Mouse (Mus musculus) limb, embryonic 15.5 days (tissue): Measurements from ENCODE around the gene Sec16a. TPM values are rescaled to one million over a fixed set of nuclear protein-coding genes. Genes with fewer than 3 reads are reported as not detected.

ENCODE experiments used
- ATAC-seq: fragments of 200-750 bp; cut with Nextera tagmentation; 2 replicates; pipeline ENCODE4 v1.8.0; 2017; ENCODE audit warnings: low read depth, moderate TSS enrichment; ENCODE audit not compliant: insufficient number of reproducible peaks, low FRiP score, low TSS enrichment
- H3K27ac ChIP-seq: fragments of 300-500 bp; sonication (generic); 2 replicates; pipeline ENCODE4 v1.5.1; 2015; ENCODE audit warnings: moderate library complexity, mild to moderate bottlenecking, inconsistent platforms
- H3K27me3 ChIP-seq: fragments of 300-500 bp; sonication (generic); 2 replicates; pipeline ENCODE4 v1.6.1; 2015; ENCODE audit warnings: inconsistent platforms
- H3K36me3 ChIP-seq: fragments of 300-500 bp; sonication (generic); 2 replicates; pipeline ENCODE4 v1.6.1; 2015; ENCODE audit warnings: inconsistent platforms
- H3K4me1 ChIP-seq: fragments of 300-500 bp; sonication (generic); 2 replicates; pipeline ENCODE4 v1.6.1; 2015; ENCODE audit warnings: inconsistent platforms
- H3K4me2 ChIP-seq: fragments of 300-500 bp; sonication (generic); 2 replicates; pipeline ENCODE4 v1.6.1; 2015; ENCODE audit warnings: mild to moderate bottlenecking, inconsistent platforms
- H3K4me3 ChIP-seq: fragments of 300-500 bp; sonication (generic); 2 replicates; pipeline ENCODE4 v1.5.1; 2015; ENCODE audit warnings: mild to moderate bottlenecking, inconsistent platforms
- H3K9ac ChIP-seq: fragments of 300-500 bp; sonication (generic); 2 replicates; pipeline ENCODE4 v1.6.1; 2015; ENCODE audit warnings: inconsistent platforms
- H3K9me3 ChIP-seq: fragments of 300-500 bp; sonication (generic); 2 replicates; pipeline ENCODE4 v1.6.1; 2016; ENCODE audit warnings: inconsistent platforms
- WGBS: fragments of 180-500 bp; shearing (Covaris S2); methylation state at CpG from one replicate; pipeline ENCODE4 v1.1.7; 2015; 5-methylcytosine and 5-hydroxymethylcytosine counted together
- polyA plus RNA-seq: library from polyadenylated mRNA; unstranded; fragments of >200 nt; fragmentation: Nextera tagmentation; extraction: Ambion mirVana; gene quantifications from 2 replicates; pipeline ENCODE4 v1.2.1, GENCODE M21; 2015

Sec16a gene
- polyA plus RNA-seq, 1 experiment from 2014 or later: 30.5 TPM

- Histone ChIP-seq H3K4me1 (no peaks in the 10 kb centered on the region), H3K27ac (no peak overlapping the region), H3K27me3 (no peaks in the 10 kb centered on the region), H3K9ac (no peak overlapping the region), H3K36me3 (peaks cover 98% of the 10 kb centered on the region), H3K4me2 (no peak overlapping the region), H3K4me3 (no peak overlapping the region), H3K9me3 (no peaks in the 10 kb centered on the region)
- 89% methylated on average over 2 of the region's 2 CpGs for whole genome bisulfite sequencing
- no peak for ATAC-seq
Measured at GRCm38 (mm10) chr2:26424541-26424940, 20.5 kb downstream of the Sec16a start.

DNA sequence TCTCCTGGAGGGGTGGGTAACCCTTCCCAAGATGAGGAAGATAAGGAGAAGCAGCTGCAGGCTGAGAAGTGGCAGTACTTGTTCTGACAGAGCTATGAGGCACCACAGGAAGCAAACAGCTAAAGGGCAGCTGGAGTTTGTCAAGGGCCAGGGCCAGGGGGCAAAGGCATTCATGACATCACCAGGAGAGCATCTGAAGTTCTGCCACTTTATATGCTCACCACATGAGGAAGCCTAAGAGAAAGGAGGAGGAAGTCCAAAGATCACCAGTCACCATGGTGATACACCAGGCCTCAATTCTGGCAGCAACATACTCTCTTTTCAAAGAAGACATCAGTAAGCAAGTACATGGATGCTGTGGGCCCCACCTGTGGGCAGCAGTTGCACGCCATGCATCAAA is 21.9 kb downstream of the Sec16a start:
- Histone ChIP-seq H3K4me2 (no peak overlapping the region), H3K9ac (no peak overlapping the region), H3K4me3 (no peak overlapping the region), H3K4me1 (no peaks in the 10 kb centered on the region), H3K27me3 (no peaks in the 10 kb centered on the region), H3K36me3 (peaks cover 97% of the 10 kb centered on the region), H3K9me3 (no peaks in the 10 kb centered on the region), H3K27ac (no peak overlapping the region)
- WGBS: 100% methylated on average over 1 of the region's 1 CpGs
- ATAC-seq: no peak

DNA sequence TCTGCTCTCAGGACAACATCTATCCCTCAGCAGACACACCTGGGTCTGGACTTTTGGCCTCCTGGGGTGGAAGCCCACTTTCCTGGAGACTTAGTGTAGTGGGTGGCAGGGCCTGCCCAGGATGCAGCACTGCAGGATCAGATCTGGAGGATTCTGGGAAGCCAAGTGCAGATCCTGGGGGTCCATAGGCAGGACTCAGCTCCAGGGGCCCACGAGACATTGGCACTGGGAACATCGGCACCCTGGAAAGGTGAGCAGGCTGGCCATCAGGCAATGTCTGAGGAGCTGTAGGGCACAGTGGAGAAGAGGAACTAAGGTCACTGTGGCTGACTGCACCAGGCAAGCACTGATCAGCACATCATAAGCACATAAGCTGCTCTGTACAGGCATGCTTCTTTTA is 23.0 kb downstream of the Sec16a start:
- Histone ChIP-seq H3K27me3 (no peaks in the 10 kb centered on the region), H3K27ac (no peak overlapping the region), H3K36me3 (peaks cover 96% of the 10 kb centered on the region), H3K9me3 (no peaks in the 10 kb centered on the region), H3K4me2 (no peak overlapping the region), H3K4me3 (no peak overlapping the region), H3K9ac (no peak overlapping the region), H3K4me1 (no peaks in the 10 kb centered on the region)
- ATAC-seq: no peak
- 91% methylated on average over 2 of the region's 2 CpGs for WGBS

- Histone ChIP-seq H3K36me3 (peaks cover 97% of the 10 kb centered on the region), H3K27me3 (no peaks in the 10 kb centered on the region), H3K4me1 (no peaks in the 10 kb centered on the region), H3K4me2 (no peak overlapping the region), H3K9ac (no peak overlapping the region), H3K4me3 (no peak overlapping the region), H3K27ac (no peak overlapping the region), H3K9me3 (no peaks in the 10 kb centered on the region)
- no peak for ATAC-seq
- 92% methylated on average over 1 of the region's 1 CpGs for WGBS
Measured at GRCm38 (mm10) chr2:26418120-26418519, 26.9 kb downstream of the Sec16a start.

- Histone ChIP-seq H3K9ac (no peak overlapping the region), H3K9me3 (no peaks in the 10 kb centered on the region), H3K27me3 (no peaks in the 10 kb centered on the region), H3K27ac (no peak overlapping the region), H3K4me2 (no peak overlapping the region), H3K36me3 (peaks cover 97% of the 10 kb centered on the region), H3K4me3 (no peak overlapping the region), H3K4me1 (no peaks in the 10 kb centered on the region)
- no peak for ATAC-seq
Measured at GRCm38 (mm10) chr2:26417066-26417465, 27.9 kb downstream of the Sec16a start.

DNA sequence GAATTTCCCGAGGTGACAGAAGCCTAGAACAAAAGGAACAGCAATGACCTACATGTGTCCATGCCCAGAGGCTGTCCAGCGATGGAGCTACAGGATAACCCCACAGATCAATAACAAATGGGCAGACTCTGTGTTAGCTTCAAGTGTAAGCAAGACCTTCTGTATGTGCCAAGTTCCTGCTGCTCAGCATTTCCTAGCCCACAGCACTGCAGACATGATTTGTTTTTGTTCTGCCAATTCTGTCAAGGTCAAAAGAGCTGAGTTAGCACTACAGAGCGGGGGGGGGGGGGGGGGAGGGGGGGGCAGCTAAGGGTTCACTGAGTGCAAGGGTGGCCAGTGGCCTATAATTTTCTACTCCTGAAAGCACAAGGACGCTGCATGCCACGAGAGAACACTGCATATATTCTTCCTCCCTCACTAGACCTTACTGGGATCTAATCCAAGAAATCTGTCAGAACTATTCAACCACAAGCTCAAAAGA is 34.0 kb downstream of the Sec16a start:
- H3K27ac ChIP-seq: no peak overlapping the region; the same call in none of the 2 replicates
- H3K4me3 ChIP-seq: no peak overlapping the region
- WGBS: 67% methylated on average over 5 of the region's 5 CpGs

GRCm38 (mm10) chr2:26410091-26410490 is 34.9 kb downstream of the Sec16a start:
- peaks cover 34% of the 10 kb centered on the region for H3K4me1 ChIP-seq
- H3K27me3 ChIP-seq: no peaks in the 10 kb centered on the region
- H3K4me2 ChIP-seq: no peak overlapping the region
- no peaks in the 10 kb centered on the region for H3K9me3 ChIP-seq
- no peak overlapping the region for H3K9ac ChIP-seq
- WGBS: 71% methylated on average over 5 of the region's 5 CpGs
- no peak overlapping the region for H3K27ac ChIP-seq
- no peak overlapping the region for H3K4me3 ChIP-seq
- H3K36me3 ChIP-seq: peaks cover 53% of the 10 kb centered on the region
- ATAC-seq: no peak

More for the DNA sequence above, 34.0 kb downstream of the Sec16a start:
- H3K27me3 ChIP-seq: no peaks in the 10 kb centered on the region
- H3K9ac ChIP-seq: no peak overlapping the region
- H3K4me1 ChIP-seq: peaks cover 30% of the 10 kb centered on the region
- H3K9me3 ChIP-seq: no peaks in the 10 kb centered on the region
- ATAC-seq: no peak
- H3K4me2 ChIP-seq: no peak overlapping the region
- peaks cover 62% of the 10 kb centered on the region for H3K36me3 ChIP-seq

DNA sequence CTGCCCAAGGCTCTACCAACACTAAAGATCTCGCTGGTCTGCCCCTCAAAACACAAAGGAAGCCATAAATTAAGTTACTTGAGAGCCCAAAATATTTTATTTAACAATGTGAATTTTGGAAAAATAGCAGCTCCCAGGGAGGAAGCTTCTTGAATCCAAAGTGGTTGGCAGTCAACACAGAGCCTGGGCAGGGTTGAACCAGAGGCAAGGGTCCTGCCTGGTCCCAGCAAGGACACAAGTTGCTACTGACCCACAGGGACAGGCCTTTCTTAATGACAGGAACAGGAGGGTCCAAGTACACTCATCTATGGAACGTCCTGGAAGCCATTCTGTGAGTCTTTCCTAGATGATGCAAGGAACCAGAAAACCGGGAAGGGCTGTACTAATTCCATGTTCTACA is 35.7 kb downstream of the Sec16a start:
- Histone ChIP-seq H3K4me2 (peak overlapping the region; percentile 90), H3K27ac (no peak overlapping the region), H3K9ac (no peak overlapping the region), H3K4me1 (peaks cover 34% of the 10 kb centered on the region), H3K9me3 (no peaks in the 10 kb centered on the region), H3K27me3 (no peaks in the 10 kb centered on the region), H3K36me3 (peaks cover 46% of the 10 kb centered on the region), H3K4me3 (peak overlapping the region; percentile 94)
- ATAC-seq: no peak
- 56% methylated on average over 3 of the region's 3 CpGs for WGBS

- H3K27me3 ChIP-seq: no peaks in the 10 kb centered on the region
- no peaks in the 10 kb centered on the region for H3K9me3 ChIP-seq
- peak within 1 kb of the TSS; percentile 94 for H3K4me3 ChIP-seq
- WGBS: under 1% methylated on average over 57 of the region's 57 CpGs
- H3K27ac ChIP-seq: peak within 1 kb of the TSS; percentile 82
- peaks cover 39% of the 10 kb centered on the region for H3K36me3 ChIP-seq
- H3K9ac ChIP-seq: peak within 1 kb of the TSS; percentile 91
- H3K4me1 ChIP-seq: peaks cover 34% of the 10 kb centered on the region
- ATAC-seq: peak; percentile 91
- peak within 1 kb of the TSS; percentile 90 for H3K4me2 ChIP-seq
Measured at GRCm38 (mm10) chr2:26408515-26409356, 36.3 kb downstream of the Sec16a start, which contains the start of gene Inpp5e. Gene Inpp5e (minus strand): TSS chr2:26409203.

GRCm38 (mm10) chr2:26403306-26403705 is 41.7 kb downstream of the Sec16a start:
- no peak for ATAC-seq
- no peak overlapping the region for H3K27ac ChIP-seq
- WGBS: 64% methylated on average over 8 of the region's 8 CpGs
- H3K9me3 ChIP-seq: no peaks in the 10 kb centered on the region
- no peaks in the 10 kb centered on the region for H3K27me3 ChIP-seq
- H3K36me3 ChIP-seq: peaks cover 48% of the 10 kb centered on the region
- H3K9ac ChIP-seq: no peak overlapping the region
- no peak overlapping the region for H3K4me2 ChIP-seq
- peaks cover 28% of the 10 kb centered on the region for H3K4me1 ChIP-seq
- no peak overlapping the region for H3K4me3 ChIP-seq

GRCm38 (mm10) chr2:26402265-26402664 is 42.8 kb downstream of the Sec16a start:
- 84% methylated on average over 1 of the region's 1 CpGs for WGBS
- Histone ChIP-seq H3K36me3 (peaks cover 57% of the 10 kb centered on the region), H3K9ac (no peak overlapping the region)

GRCm38 (mm10) chr2:26401023-26401422 is 44.0 kb downstream of the Sec16a start:
- Histone ChIP-seq H3K27me3 (no peaks in the 10 kb centered on the region), H3K4me1 (peaks cover 5% of the 10 kb centered on the region), H3K27ac (no peak overlapping the region), H3K4me3 (no peak overlapping the region), H3K9ac (no peak overlapping the region), H3K4me2 (no peak overlapping the region), H3K36me3 (peaks cover 70% of the 10 kb centered on the region), H3K9me3 (no peaks in the 10 kb centered on the region)
- ATAC-seq: no peak
- 85% methylated on average over 4 of the region's 4 CpGs for WGBS

More at GRCm38 (mm10) chr2:26402265-26402664, 42.8 kb downstream of the Sec16a start:
- ATAC-seq: no peak
- Histone ChIP-seq H3K27me3 (no peaks in the 10 kb centered on the region), H3K4me3 (no peak overlapping the region), H3K9me3 (no peaks in the 10 kb centered on the region), H3K4me2 (no peak overlapping the region), H3K27ac (no peak overlapping the region), H3K4me1 (peaks cover 17% of the 10 kb centered on the region)
